Mouse (Mus musculus): ENCODE data around the gene Cyp4v3. TPM values are rescaled to one million over a fixed set of nuclear protein-coding genes. Genes with fewer than 3 reads are reported as not detected.
A peak's percentile ranks its signal among the peaks of the same experiment; 100 is the strongest.
"Not testable (repeated sequence)": the region's sequence is repeated elsewhere in the genome, so short reads cannot be mapped to it uniquely, and the experiment has no call there.

Gene Cyp4v3
- total RNA-seq (2015) (10.9 and 13.2 TPM in 2 replicates), total RNA-seq (2017) (10.9 and 11.6 TPM in 2 replicates)

GRCm38 (mm10) chr8:45332685-45333409 is at the start of gene Cyp4v3:
TSS of gene Cyp4v3 (minus strand) at chr8:45333216.
- peak; percentile 83 for ATAC-seq (replicated peaks; ENCODE audit: poor library complexity)

- ATAC-seq (replicated peaks; ENCODE audit: poor library complexity), result no peak
These were observed 48.9 kb upstream of the Cyp4v3 start, which contains the start of gene Fam149a for GRCm38 (mm10) chr8:45381963-45382347. TSS of gene Fam149a (minus strand) at chr8:45382291.

GRCm38 (mm10) chr8:45381075-45381962 is 48.3 kb upstream of the Cyp4v3 start:
- ATAC-seq (replicated peaks; ENCODE audit: poor library complexity), result no peak

GRCm38 (mm10) chr8:45380598-45380997 is 47.6 kb upstream of the Cyp4v3 start:
- no peak for ATAC-seq (replicated peaks; ENCODE audit: poor library complexity)

GRCm38 (mm10) chr8:45374071-45374470 is 41.1 kb upstream of the Cyp4v3 start:
- ATAC-seq (replicated peaks; ENCODE audit: poor library complexity), result no peak

- peak; percentile 99 for ATAC-seq (replicated peaks; ENCODE audit: poor library complexity)
These were observed 34.1 kb upstream of the Cyp4v3 start for GRCm38 (mm10) chr8:45367154-45367553.

GRCm38 (mm10) chr8:45363220-45363619 is 30.2 kb upstream of the Cyp4v3 start:
- ATAC-seq (replicated peaks; ENCODE audit: poor library complexity), result no peak

- no peak for ATAC-seq (replicated peaks; ENCODE audit: poor library complexity)
These were observed 29.3 kb upstream of the Cyp4v3 start for GRCm38 (mm10) chr8:45362323-45362722.

- ATAC-seq (replicated peaks; ENCODE audit: poor library complexity), result peak; percentile 61
These were observed 26.1 kb upstream of the Cyp4v3 start for GRCm38 (mm10) chr8:45359091-45359605.

GRCm38 (mm10) chr8:45358132-45358918 is 25.3 kb upstream of the Cyp4v3 start:
- ATAC-seq (replicated peaks; ENCODE audit: poor library complexity), result peak; percentile 46; the same call in 1 of the 2 replicates

GRCm38 (mm10) chr8:45355809-45356208 is 22.8 kb upstream of the Cyp4v3 start:
- ATAC-seq (replicated peaks; ENCODE audit: poor library complexity), result no peak

GRCm38 (mm10) chr8:45345031-45345430 is 12.0 kb upstream of the Cyp4v3 start:
- peak; percentile 94 for ATAC-seq (replicated peaks; ENCODE audit: poor library complexity)

- peak; percentile 74 for ATAC-seq (replicated peaks; ENCODE audit: poor library complexity)
These were observed 11.3 kb upstream of the Cyp4v3 start for GRCm38 (mm10) chr8:45344298-45344697.

GRCm38 (mm10) chr8:45341630-45342628 is 8.9 kb upstream of the Cyp4v3 start:
- ATAC-seq (replicated peaks; ENCODE audit: poor library complexity), result no peak

- peak; percentile 65 for ATAC-seq (replicated peaks; ENCODE audit: poor library complexity)
These were observed 477 bp upstream of the Cyp4v3 start for GRCm38 (mm10) chr8:45333493-45333892.

GRCm38 (mm10) chr8:45330856-45331255 is 2.2 kb downstream of the Cyp4v3 start:
- peak; percentile 40; the same call in 1 of the 2 replicates for ATAC-seq (replicated peaks; ENCODE audit: poor library complexity)

- no peak for ATAC-seq (replicated peaks; ENCODE audit: poor library complexity)
These were observed 3.6 kb downstream of the Cyp4v3 start for GRCm38 (mm10) chr8:45329206-45329980.

GRCm38 (mm10) chr8:45327076-45327475 is 5.9 kb downstream of the Cyp4v3 start:
- not testable (repeated sequence) for ATAC-seq (replicated peaks; ENCODE audit: poor library complexity)

- ATAC-seq (replicated peaks; ENCODE audit: poor library complexity), result no peak
These were observed 8.9 kb downstream of the Cyp4v3 start for GRCm38 (mm10) chr8:45324151-45324550.
